Mouse (Mus musculus) neural tube, embryonic 14.5 days (tissue): ENCODE measurements at regions not wholly inside any gene's neighbourhood (a gene's known extent, or its start where the extent isn't known, plus 50 kb on each side); places are given as distances from the start of the nearest gene placed in this dataset.

Experiments used
- ATAC-seq: fragments of 200-750 bp; cut with Nextera tagmentation; 2 replicates; pipeline ENCODE4 v1.8.0; 2017; ENCODE audit warnings: low read depth, mild to moderate bottlenecking, moderate TSS enrichment, moderate library complexity
- H3K27ac ChIP-seq: fragments of 300-500 bp; sonication (generic); 2 replicates; pipeline ENCODE4 v1.5.1; 2014; ENCODE audit warnings: low read depth, mild to moderate bottlenecking, control low read depth, low read length, moderate library complexity, mixed read lengths
- H3K27me3 ChIP-seq: fragments of 300-500 bp; sonication (generic); 2 replicates; pipeline ENCODE4 v1.6.1; 2014; ENCODE audit warnings: low read length; ENCODE audit not compliant: control insufficient read depth, insufficient read depth
- H3K36me3 ChIP-seq: fragments of 300-500 bp; sonication (generic); 2 replicates; pipeline ENCODE4 v1.6.1; 2014; ENCODE audit warnings: low read length, mixed read lengths; ENCODE audit not compliant: control insufficient read depth, insufficient read depth
- H3K4me1 ChIP-seq: fragments of 300-500 bp; sonication (generic); 2 replicates; pipeline ENCODE4 v1.6.1; 2014; ENCODE audit warnings: low read length; ENCODE audit not compliant: control insufficient read depth, insufficient read depth
- H3K4me2 ChIP-seq: fragments of 300-500 bp; sonication (generic); 2 replicates; pipeline ENCODE4 v1.6.1; 2014; ENCODE audit warnings: mild to moderate bottlenecking, low read depth, low read length, control low read depth
- H3K4me3 ChIP-seq: fragments of 300-500 bp; sonication (generic); 2 replicates; pipeline ENCODE4 v1.5.1; 2014; ENCODE audit warnings: low read depth, low read length, control low read depth, mixed read lengths
- H3K9ac ChIP-seq: fragments of 300-500 bp; sonication (generic); replicated peaks from 2 replicates; pipeline ENCODE4 v1.6.1; 2014; ENCODE audit warnings: low read depth, mild to moderate bottlenecking, control low read depth, low read length, mixed read lengths
- H3K9me3 ChIP-seq: fragments of 300-500 bp; sonication (generic); 2 replicates; pipeline ENCODE4 v1.6.1; 2016; ENCODE audit warnings: low read length; ENCODE audit not compliant: control insufficient read depth
- WGBS: fragments of 180-500 bp; shearing (Covaris S2); extraction: QIAGEN DNeasy Blood & Tissue Kit; methylation state at CpG from one replicate; pipeline ENCODE4 v1.1.7; 2014; 5-methylcytosine and 5-hydroxymethylcytosine counted together

DNA sequence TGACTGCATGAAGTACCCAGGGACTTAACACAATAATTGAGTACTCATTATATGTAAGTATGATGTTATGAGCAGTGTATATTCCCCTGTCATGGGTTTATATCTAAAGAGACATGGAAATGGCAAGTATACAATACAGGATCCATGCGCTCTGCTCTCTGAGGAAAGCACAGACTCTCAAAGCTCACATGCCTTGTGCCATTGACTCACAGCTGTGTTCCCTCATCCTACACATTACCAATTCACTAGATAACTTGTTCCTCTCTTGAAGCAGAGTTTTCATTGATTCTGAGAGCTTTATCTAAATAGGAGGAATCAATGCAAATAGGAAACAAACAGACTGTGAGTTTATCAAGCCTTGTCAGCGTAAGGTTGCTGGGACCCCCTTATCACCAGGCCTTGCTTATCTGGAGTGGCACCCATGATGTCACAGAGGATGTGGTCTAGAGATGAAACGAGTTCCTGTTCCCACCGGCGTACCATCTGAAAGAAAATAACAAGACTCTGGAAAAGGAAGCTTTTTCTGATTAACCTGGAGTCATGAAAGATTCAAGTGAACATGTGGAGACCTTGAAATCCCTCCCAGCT, 138.4 kb upstream of the Hapln1 start:
- H3K9ac ChIP-seq, result no peak overlapping the region
- no peaks in the 10 kb centered on the region for H3K36me3 ChIP-seq
- H3K9me3 ChIP-seq, result no peaks in the 10 kb centered on the region
- no peaks in the 10 kb centered on the region for H3K4me1 ChIP-seq
- H3K27ac ChIP-seq, result no peak overlapping the region
- ATAC-seq, result no peak
- 83% methylated on average over 5 of the region's 5 CpGs for WGBS
- no peak overlapping the region for H3K4me2 ChIP-seq
- H3K27me3 ChIP-seq, result no peaks in the 10 kb centered on the region
- H3K4me3 ChIP-seq, result no peak overlapping the region

DNA sequence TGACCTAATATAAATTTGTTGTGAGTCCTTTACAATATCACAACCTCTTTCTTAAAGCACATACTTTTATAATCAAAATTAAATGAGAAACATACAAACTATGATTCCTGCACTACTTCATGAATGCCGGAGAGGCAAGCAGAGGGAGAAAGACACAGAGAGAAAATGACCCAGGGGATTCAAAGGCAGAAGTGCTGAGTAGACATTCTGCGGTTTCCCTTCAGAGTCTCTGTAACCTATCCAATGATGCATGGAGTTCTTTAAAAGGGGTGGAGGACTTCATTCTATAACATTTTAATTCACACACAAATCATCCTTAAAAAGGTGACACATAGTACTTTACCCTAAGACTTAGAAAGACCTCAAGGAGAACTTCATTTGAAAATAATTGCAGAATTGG, 129.1 kb upstream of the Hapln1 start:
- Histone ChIP-seq H3K4me2 (no peak overlapping the region), H3K9me3 (no peaks in the 10 kb centered on the region), H3K27ac (no peak overlapping the region), H3K36me3 (no peaks in the 10 kb centered on the region), H3K27me3 (no peaks in the 10 kb centered on the region), H3K4me1 (no peaks in the 10 kb centered on the region), H3K4me3 (no peak overlapping the region), H3K9ac (no peak overlapping the region)
- 82% methylated on average over 2 of the region's 2 CpGs for WGBS
- ATAC-seq, result no peak

DNA sequence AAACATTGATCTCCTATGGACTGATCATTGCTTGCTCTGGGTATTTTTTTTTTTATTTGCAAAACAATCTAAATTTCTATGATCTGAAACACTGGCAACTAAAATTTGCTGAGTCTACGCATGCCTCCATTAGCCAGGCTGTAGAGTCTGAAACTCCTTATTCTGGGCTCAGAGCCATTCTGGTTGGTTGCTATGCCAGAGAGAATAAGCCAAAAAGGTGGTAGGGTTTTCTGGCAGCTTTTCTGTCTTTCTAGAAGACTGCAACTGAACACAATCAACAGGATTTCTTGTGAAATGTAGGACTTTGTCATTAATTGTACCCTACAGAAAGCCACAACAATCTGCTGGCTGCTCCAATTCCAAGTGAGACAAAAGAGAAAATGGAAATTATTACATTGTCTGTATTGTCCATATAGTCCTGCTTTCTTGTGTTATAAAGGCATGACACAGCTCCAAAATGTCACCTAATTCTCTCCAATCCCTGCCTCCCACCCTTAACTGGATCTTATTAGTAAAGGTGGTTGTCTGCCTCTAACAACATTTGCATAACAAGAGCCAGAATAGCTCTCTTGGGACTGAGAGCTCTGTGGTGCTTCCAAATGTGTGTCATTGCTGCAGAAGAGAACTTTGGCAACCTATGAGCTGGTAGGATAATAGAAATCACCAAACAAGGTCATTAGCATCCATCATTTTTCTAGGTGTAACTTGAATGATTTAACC, 126.7 kb upstream of the Hapln1 start:
- H3K27ac ChIP-seq, result no peak overlapping the region
- ATAC-seq, result no peak

DNA sequence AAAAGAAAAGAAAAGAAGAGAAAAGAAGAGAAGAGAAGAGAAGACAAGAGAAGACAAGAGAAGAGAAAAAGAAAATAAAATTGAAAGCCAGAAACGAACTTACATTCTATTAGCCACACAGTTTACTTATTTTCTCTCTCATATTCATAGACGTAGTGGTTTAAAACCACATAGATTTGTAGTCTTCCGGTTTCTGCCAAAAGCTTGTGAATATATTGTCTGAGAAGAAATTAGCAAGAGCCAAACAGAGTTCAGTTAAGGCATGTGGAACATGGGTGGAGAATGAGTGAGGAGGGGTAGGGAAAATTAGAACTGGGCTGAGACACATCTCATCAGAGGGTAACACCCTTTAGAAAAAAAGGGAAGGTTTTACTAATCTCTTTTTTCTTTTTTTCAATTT, 120.8 kb upstream of the Hapln1 start:
- H3K27me3 ChIP-seq, result no peaks in the 10 kb centered on the region
- ATAC-seq, result no peak
- no peaks in the 10 kb centered on the region for H3K4me1 ChIP-seq
- no peaks in the 10 kb centered on the region for H3K36me3 ChIP-seq
- H3K4me3 ChIP-seq, result no peak overlapping the region
- H3K9me3 ChIP-seq, result no peaks in the 10 kb centered on the region
- WGBS, result 94% methylated on average over 3 of the region's 3 CpGs
- H3K27ac ChIP-seq, result no peak overlapping the region
- H3K9ac ChIP-seq, result no peak overlapping the region
- H3K4me2 ChIP-seq, result no peak overlapping the region

More for the DNA sequence above, 126.7 kb upstream of the Hapln1 start:
- Histone ChIP-seq H3K36me3 (no peaks in the 10 kb centered on the region), H3K4me3 (no peak overlapping the region), H3K9ac (no peak overlapping the region), H3K4me1 (no peaks in the 10 kb centered on the region), H3K4me2 (no peak overlapping the region), H3K27me3 (no peaks in the 10 kb centered on the region), H3K9me3 (no peaks in the 10 kb centered on the region)
- 93% methylated on average over 1 of the region's 1 CpGs for WGBS

DNA sequence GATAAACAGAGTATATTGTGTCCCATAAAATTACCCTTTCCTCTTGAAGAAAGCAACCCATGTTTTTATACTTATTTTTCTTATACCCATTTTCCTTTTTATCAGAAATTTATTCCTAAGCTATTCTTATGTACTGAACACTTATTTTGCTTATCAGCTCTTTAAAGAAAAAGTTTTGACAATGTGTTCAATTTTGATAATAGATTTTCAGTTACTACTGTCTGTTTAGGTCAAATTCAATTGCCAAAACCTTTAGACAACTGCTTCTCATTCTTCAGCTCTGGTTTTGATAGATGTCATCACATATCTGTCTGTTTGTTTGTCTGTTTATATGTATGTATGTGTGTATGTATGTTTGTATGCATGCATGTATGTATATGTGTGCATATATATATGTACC, 117.8 kb upstream of the Hapln1 start:
- no peak overlapping the region for H3K9ac ChIP-seq
- H3K36me3 ChIP-seq, result no peaks in the 10 kb centered on the region
- no peak overlapping the region for H3K4me3 ChIP-seq
- no peak for ATAC-seq
- no peaks in the 10 kb centered on the region for H3K4me1 ChIP-seq
- H3K4me2 ChIP-seq, result no peak overlapping the region
- H3K27ac ChIP-seq, result no peak overlapping the region
- H3K27me3 ChIP-seq, result no peaks in the 10 kb centered on the region
- H3K9me3 ChIP-seq, result no peaks in the 10 kb centered on the region

DNA sequence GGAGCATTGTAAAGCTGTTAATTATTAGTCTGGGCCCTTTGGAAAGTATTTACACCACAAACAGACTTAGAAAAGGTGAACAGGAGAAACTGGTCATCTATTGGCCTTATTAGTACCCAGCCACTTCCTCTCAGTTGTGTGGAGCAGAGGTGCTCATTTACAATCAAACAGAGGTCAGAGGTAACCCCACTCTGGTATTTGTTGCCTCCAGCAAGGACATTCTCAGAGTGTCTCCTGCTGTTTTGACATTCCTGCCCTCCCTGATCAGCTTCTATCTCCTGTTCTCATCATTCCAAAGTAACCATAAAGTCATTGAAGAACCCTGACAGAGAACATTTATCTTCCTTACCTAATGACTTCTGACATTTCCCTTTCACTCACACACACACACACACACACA, 116.1 kb upstream of the Hapln1 start:
- H3K27me3 ChIP-seq, result no peaks in the 10 kb centered on the region
- no peaks in the 10 kb centered on the region for H3K36me3 ChIP-seq
- no peak for ATAC-seq

DNA sequence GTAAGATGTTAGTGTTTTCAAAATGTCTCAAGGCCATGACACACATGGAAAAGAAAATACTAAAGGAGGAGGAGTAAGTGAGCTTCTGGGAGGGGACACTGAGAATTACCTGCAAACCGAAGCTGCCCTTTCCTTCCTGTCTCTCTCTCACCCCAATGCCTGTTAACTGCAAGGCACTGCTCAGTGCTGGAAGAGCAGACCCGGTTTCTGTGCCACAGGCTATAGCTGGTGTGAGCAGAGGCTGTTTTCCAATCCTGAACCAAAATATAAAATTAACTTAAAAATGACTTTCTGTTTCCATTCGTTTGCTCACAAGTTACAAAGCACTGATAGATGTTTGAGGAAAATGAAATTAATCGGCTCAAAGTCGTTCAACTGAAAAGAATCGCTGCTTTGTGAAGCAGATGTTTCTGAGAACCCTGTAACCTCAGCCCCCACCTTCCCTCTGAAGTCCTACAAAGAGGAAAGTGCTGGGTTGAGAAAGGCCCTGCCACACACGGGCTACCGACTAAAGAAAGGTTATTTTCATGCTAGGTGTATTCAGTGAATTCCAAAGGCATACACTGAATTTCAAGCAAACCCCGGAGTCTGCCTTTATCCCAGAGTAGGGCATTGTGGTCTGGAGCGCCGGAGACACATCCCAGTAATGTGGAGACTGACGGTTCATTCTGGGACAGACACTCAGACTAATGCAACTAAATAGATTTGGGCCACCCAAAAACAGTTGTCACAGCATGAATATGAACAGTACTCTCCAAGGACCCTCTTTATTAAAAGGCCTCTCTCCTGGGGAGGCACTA, 111.1 kb upstream of the Hapln1 start:
- H3K9me3 ChIP-seq, result no peaks in the 10 kb centered on the region
- no peak overlapping the region for H3K9ac ChIP-seq
- no peak for ATAC-seq
- no peak overlapping the region for H3K27ac ChIP-seq
- no peak overlapping the region for H3K4me2 ChIP-seq
- H3K27me3 ChIP-seq, result no peaks in the 10 kb centered on the region
- WGBS, result 43% methylated on average over 12 of the region's 12 CpGs
- H3K36me3 ChIP-seq, result no peaks in the 10 kb centered on the region
- H3K4me1 ChIP-seq, result no peaks in the 10 kb centered on the region
- H3K4me3 ChIP-seq, result no peak overlapping the region

More for the DNA sequence above, 116.1 kb upstream of the Hapln1 start:
- Histone ChIP-seq H3K4me1 (no peaks in the 10 kb centered on the region), H3K27ac (no peak overlapping the region), H3K9me3 (no peaks in the 10 kb centered on the region), H3K9ac (no peak overlapping the region), H3K4me2 (no peak overlapping the region), H3K4me3 (no peak overlapping the region)

DNA sequence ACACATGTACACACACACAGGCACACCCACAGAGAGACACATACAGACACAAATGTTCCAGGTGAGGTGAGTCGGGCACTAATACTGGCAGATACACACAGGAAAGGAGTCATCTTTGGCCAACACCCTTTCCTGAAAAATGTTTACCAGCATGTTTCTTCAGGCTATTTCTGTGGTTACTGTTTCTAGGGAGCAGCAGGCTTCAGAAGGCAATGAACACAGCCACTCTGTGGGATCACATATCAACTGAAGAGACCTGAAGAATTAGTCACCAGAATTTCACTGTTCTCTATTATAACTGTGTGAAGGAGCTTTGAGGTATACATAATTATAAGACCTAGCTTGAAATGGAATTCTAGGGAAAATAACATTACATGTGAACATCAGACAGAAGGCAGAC, 94.7 kb upstream of the Hapln1 start:
- Histone ChIP-seq H3K27me3 (no peaks in the 10 kb centered on the region), H3K9ac (no peak overlapping the region), H3K4me1 (no peaks in the 10 kb centered on the region), H3K36me3 (no peaks in the 10 kb centered on the region), H3K4me3 (no peak overlapping the region), H3K4me2 (no peak overlapping the region), H3K9me3 (no peaks in the 10 kb centered on the region), H3K27ac (no peak overlapping the region)
- ATAC-seq, result no peak
- WGBS, result 86% methylated on average over 1 of the region's 1 CpGs

DNA sequence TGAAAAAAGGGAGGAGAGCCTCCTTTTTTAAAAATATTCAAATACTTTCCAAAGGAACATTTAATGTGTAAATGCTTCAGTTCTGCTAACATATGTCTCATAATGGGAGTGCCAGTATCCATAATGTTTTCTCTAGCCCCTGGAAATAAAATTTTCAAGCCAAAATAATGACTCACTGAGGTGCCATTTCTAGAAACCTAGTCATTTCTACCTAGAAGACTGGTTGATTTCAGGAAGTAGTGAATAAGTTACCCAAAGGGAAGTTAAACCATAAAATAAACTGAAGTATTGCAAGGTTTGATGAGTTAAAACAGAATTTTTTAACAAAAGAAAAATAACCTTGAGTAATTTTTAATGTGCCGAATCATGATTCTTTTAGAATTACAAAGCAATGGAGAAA, 85.8 kb upstream of the Hapln1 start:
- Histone ChIP-seq H3K9me3 (no peaks in the 10 kb centered on the region), H3K27me3 (no peaks in the 10 kb centered on the region), H3K36me3 (no peaks in the 10 kb centered on the region), H3K27ac (no peak overlapping the region), H3K9ac (no peak overlapping the region), H3K4me1 (no peaks in the 10 kb centered on the region), H3K4me3 (no peak overlapping the region), H3K4me2 (no peak overlapping the region)
- 92% methylated on average over 1 of the region's 1 CpGs for WGBS
- ATAC-seq, result no peak
